Mouse (Mus musculus): Measurements from ENCODE around the gene Hdac1. TPM values are rescaled to one million over a fixed set of nuclear protein-coding genes. Genes with fewer than 3 reads are reported as not detected.

Gene Hdac1
- total and polyA plus RNA-seq, 3 experiments = 63.6 to 86.5 (median 76.7) TPM

DNA sequence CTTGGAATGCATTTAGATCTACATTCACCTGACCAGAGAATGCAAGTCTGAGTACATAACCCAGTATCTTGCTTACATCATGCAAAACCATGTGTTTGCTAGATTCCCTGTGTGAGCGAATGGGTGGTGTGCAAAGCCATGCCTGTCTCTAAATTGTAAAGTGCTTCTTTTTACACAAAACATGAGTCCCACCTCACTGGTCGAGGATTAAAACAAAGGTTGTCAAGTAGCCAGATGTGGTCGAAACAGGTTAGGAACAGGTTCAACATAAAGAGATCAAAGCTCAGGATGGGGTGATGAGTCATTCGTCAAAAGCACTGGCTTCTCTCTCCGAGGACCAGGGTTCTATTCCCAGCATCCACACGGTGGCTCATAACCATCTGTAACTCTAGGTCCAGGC, 22.6 kb upstream of the Hdac1 start:
- Histone ChIP-seq H3K27me3 (ENCODE audit: insufficient read depth, low read length) (peaks cover 12% of the 10 kb centered on the region), H3K4me1 (ENCODE audit: insufficient read depth, low read depth, low read length) (0 out of 2 replicates have a peak, but pooled peaks cover 3% of the 10 kb centered on the region), H3K9me3 (replicated peaks) (no peaks in the 10 kb centered on the region), H3K36me3 (replicated peaks) (no peaks in the 10 kb centered on the region), H3K4me3 (ENCODE audit: low read depth, low read length) (no peak overlapping the region)
- ATAC-seq (ENCODE audit: extremely low read depth, insufficient number of reproducible peaks, low FRiP score, poor library complexity, severe bottlenecking) (no peak), DNase-seq (ENCODE audit: low spot score) (no peak)
- TF ChIP-seq POLR2AphosphoS5 (IDR thresholded peaks at IDR 0.05; ENCODE audit: insufficient replicate concordance, low read depth, low read length) = no peak
- TF ChIP-seq TAL1 (conservative IDR thresholded peaks at IDR 0.05; ENCODE audit: low read depth, low read length) = no peak
- no peak for TF ChIP-seq GATA1 (IDR thresholded peaks at IDR 0.05; ENCODE audit: borderline replicate concordance, low read length)
- TF ChIP-seq CTCF (IDR thresholded peaks at IDR 0.05; ENCODE audit: low read depth, low read length) = no peak
- TF ChIP-seq GATA2 (IDR thresholded peaks at IDR 0.05; ENCODE audit: borderline replicate concordance, low read depth, low read length) = no peak

DNA sequence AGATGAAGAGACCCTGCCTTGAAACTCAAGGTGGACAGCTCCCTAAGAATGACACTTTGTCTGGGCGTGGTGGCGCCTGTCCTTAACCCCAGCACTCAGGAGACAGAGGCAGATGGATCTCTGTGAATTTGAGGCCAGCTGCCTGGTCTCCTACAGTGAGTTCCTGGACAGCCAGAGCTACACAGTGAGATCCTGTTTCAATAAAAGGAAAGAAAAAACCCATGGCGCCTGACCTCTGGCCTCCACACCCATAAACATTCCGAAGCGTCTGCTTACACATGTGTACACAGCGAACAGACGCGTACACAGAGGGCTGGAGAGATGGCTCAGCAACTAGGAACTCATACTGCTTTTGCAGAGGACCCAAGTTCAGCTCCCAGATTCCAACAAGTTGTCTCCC, 21.2 kb upstream of the Hdac1 start:
- H3K4me1 ChIP-seq (ENCODE audit: insufficient read depth, low read depth, low read length) = 0 out of 2 replicates have a peak, but pooled peaks cover under 1% of the 10 kb centered on the region
- H3K9me3 ChIP-seq (replicated peaks) = no peaks in the 10 kb centered on the region
- peaks cover 8% of the 10 kb centered on the region for H3K27me3 ChIP-seq (ENCODE audit: insufficient read depth, low read length)
- ATAC-seq (ENCODE audit: extremely low read depth, insufficient number of reproducible peaks, low FRiP score, poor library complexity, severe bottlenecking) (no peak), DNase-seq (ENCODE audit: low spot score) (no peak)
- H3K36me3 ChIP-seq (replicated peaks) = no peaks in the 10 kb centered on the region
- TF ChIP-seq CTCF (IDR thresholded peaks at IDR 0.05; ENCODE audit: low read depth, low read length) (no peak), GATA1 (IDR thresholded peaks at IDR 0.05; ENCODE audit: borderline replicate concordance, low read length) (no peak), TAL1 (conservative IDR thresholded peaks at IDR 0.05; ENCODE audit: low read depth, low read length) (no peak), GATA2 (IDR thresholded peaks at IDR 0.05; ENCODE audit: borderline replicate concordance, low read depth, low read length) (no peak), POLR2AphosphoS5 (IDR thresholded peaks at IDR 0.05; ENCODE audit: insufficient replicate concordance, low read depth, low read length) (no peak)
- H3K4me3 ChIP-seq (ENCODE audit: low read depth, low read length) = no peak overlapping the region

DNA sequence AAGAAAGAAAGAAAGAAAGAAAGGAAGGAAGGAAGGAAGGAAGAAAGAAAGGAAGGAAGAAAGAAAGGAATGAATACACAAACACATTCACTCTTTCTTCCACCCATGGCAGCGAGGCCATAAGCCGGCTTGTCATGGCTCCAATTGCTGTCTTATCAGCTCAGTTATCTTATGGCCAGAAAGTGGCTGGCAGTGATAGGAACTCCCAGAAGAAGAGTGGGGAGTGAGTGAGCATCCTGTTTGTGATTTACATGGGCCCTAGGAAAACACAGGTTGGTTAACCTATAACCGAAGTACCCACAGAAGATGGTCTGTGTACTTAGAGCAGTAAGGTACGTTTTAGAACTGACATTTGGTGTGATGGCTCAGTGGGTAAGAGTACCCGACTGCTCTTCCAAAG, 18.7 kb upstream of the Hdac1 start:
- no peak overlapping the region for H3K4me3 ChIP-seq (ENCODE audit: low read depth, low read length)
- TF ChIP-seq CTCF (IDR thresholded peaks at IDR 0.05; ENCODE audit: low read depth, low read length) = no peak
- TF ChIP-seq GATA1 (IDR thresholded peaks at IDR 0.05; ENCODE audit: borderline replicate concordance, low read length) = no peak
- no peak for TF ChIP-seq POLR2AphosphoS5 (IDR thresholded peaks at IDR 0.05; ENCODE audit: insufficient replicate concordance, low read depth, low read length)
- no peak for TF ChIP-seq GATA2 (IDR thresholded peaks at IDR 0.05; ENCODE audit: borderline replicate concordance, low read depth, low read length)
- TF ChIP-seq TAL1 (conservative IDR thresholded peaks at IDR 0.05; ENCODE audit: low read depth, low read length) = no peak
- no peaks in the 10 kb centered on the region for H3K9me3 ChIP-seq (replicated peaks)
- ATAC-seq (ENCODE audit: extremely low read depth, insufficient number of reproducible peaks, low FRiP score, poor library complexity, severe bottlenecking) (no peak), DNase-seq (ENCODE audit: low spot score) (no peak)
- no peaks in the 10 kb centered on the region; the same call in 1 of the 2 replicates for H3K27me3 ChIP-seq (ENCODE audit: insufficient read depth, low read length)
- peaks cover 23% of the 10 kb centered on the region for H3K4me1 ChIP-seq (ENCODE audit: insufficient read depth, low read depth, low read length)
- no peaks in the 10 kb centered on the region for H3K36me3 ChIP-seq (replicated peaks)

- no peak overlapping the region; the same call in 1 of the 2 replicates for H3K4me3 ChIP-seq (ENCODE audit: low read depth, low read length)
- ATAC-seq (ENCODE audit: extremely low read depth, insufficient number of reproducible peaks, low FRiP score, poor library complexity, severe bottlenecking) (no peak), DNase-seq (ENCODE audit: low spot score) (no peak)
- no peaks in the 10 kb centered on the region for H3K9me3 ChIP-seq (replicated peaks)
- no peaks in the 10 kb centered on the region for H3K36me3 ChIP-seq (replicated peaks)
- no peak for TF ChIP-seq POLR2AphosphoS5 (IDR thresholded peaks at IDR 0.05; ENCODE audit: insufficient replicate concordance, low read depth, low read length)
- TF ChIP-seq GATA1 (IDR thresholded peaks at IDR 0.05; ENCODE audit: borderline replicate concordance, low read length) = no peak
- no peak for TF ChIP-seq CTCF (IDR thresholded peaks at IDR 0.05; ENCODE audit: low read depth, low read length)
- TF ChIP-seq GATA2 (IDR thresholded peaks at IDR 0.05; ENCODE audit: borderline replicate concordance, low read depth, low read length) = no peak
- TF ChIP-seq TAL1 (conservative IDR thresholded peaks at IDR 0.05; ENCODE audit: low read depth, low read length) = no peak
- peaks cover 14% of the 10 kb centered on the region for H3K27me3 ChIP-seq (ENCODE audit: insufficient read depth, low read length)
- peaks cover 39% of the 10 kb centered on the region for H3K4me1 ChIP-seq (ENCODE audit: insufficient read depth, low read depth, low read length)
These were observed 15.9 kb upstream of the Hdac1 start for GRCm38 (mm10) chr4:129558321-129558955.

GRCm38 (mm10) chr4:129557256-129557808, 14.8 kb upstream of the Hdac1 start:
- no peaks in the 10 kb centered on the region for H3K9me3 ChIP-seq (replicated peaks)
- no peaks in the 10 kb centered on the region for H3K36me3 ChIP-seq (replicated peaks)
- ATAC-seq (ENCODE audit: extremely low read depth, insufficient number of reproducible peaks, low FRiP score, poor library complexity, severe bottlenecking) (peak; percentile 61; the same call in 1 of the 2 replicates), DNase-seq (ENCODE audit: low spot score) (peak; percentile 50)
- peaks cover 23% of the 10 kb centered on the region for H3K27me3 ChIP-seq (ENCODE audit: insufficient read depth, low read length)
- H3K4me1 ChIP-seq (ENCODE audit: insufficient read depth, low read depth, low read length) = peaks cover 39% of the 10 kb centered on the region
- H3K4me3 ChIP-seq (ENCODE audit: low read depth, low read length) = peak overlapping the region; percentile 71
- TF ChIP-seq CTCF (IDR thresholded peaks at IDR 0.05; ENCODE audit: low read depth, low read length) (no peak), TAL1 (conservative IDR thresholded peaks at IDR 0.05; ENCODE audit: low read depth, low read length) (peak; percentile 87)

GRCm38 (mm10) chr4:129556532-129557223, 14.2 kb upstream of the Hdac1 start:
- peak; percentile 75 for DNase-seq (ENCODE audit: low spot score)
- Histone ChIP-seq H3K27me3 (ENCODE audit: insufficient read depth, low read length) (peaks cover 29% of the 10 kb centered on the region), H3K4me3 (ENCODE audit: low read depth, low read length) (peak overlapping the region; percentile 71), H3K36me3 (replicated peaks) (no peaks in the 10 kb centered on the region), H3K9me3 (replicated peaks) (no peaks in the 10 kb centered on the region), H3K4me1 (ENCODE audit: insufficient read depth, low read depth, low read length) (peaks cover 39% of the 10 kb centered on the region)
- TF ChIP-seq POLR2AphosphoS5 (IDR thresholded peaks at IDR 0.05; ENCODE audit: insufficient replicate concordance, low read depth, low read length) = no peak
- no peak for TF ChIP-seq TAL1 (conservative IDR thresholded peaks at IDR 0.05; ENCODE audit: low read depth, low read length)
- TF ChIP-seq CTCF (IDR thresholded peaks at IDR 0.05; ENCODE audit: low read depth, low read length) = no peak
- TF ChIP-seq GATA2 (IDR thresholded peaks at IDR 0.05; ENCODE audit: borderline replicate concordance, low read depth, low read length) = no peak
- TF ChIP-seq GATA1 (IDR thresholded peaks at IDR 0.05; ENCODE audit: borderline replicate concordance, low read length) = no peak
- ATAC-seq (ENCODE audit: extremely low read depth, insufficient number of reproducible peaks, low FRiP score, poor library complexity, severe bottlenecking) = peak; percentile 51; the same call in 1 of the 2 replicates
